ENCODE assay signal across 8 mouse cellular contexts in the genomic region with DNA sequence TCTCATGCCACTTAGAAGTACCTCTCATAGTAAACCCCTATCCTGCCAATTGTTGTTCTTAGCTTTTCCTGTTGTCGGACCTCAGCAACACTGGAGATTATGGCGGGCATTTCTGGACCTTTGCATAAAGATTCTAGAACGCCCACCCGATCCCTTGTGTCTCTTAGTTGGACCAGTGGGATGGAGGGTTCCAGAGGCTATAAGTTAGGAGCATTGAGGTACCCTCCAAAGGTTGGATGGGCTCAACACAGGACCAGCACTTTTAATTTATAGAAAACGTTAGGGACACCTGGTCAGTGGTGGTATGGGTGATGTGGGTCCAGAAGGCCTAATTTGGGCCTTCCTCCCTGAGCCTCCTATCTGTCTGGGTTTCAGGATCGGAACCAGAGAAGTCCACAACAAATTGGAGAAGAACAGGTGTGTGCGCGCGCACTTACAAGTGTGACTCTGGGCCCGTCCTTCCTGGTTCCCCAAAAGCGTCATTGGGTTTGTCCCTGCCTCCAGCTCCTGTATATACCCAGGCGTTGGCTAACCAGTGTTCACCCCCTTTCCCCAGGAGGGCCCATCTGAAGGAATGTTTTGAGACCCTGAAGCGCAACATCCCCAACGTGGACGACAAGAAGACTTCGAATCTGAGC. TPM values are rescaled to one million over a fixed set of nuclear protein-coding genes. Genes with fewer than 3 reads are reported as not detected.
DNase-seq lines count a peak whose midpoint lies in the region; ATAC-seq and TF ChIP-seq lines count a peak whose summit lies in the region.

No protein-coding gene starts in this region.

- peaks cover 89% of the 10 kb centered on the region for H3K4me1 ChIP-seq in heart, embryonic 13.5 days
- H3K4me1 ChIP-seq in E14TG2a.4 (replicated peaks; ENCODE audit: low read depth, low read length): peaks cover 89% of the 10 kb centered on the region
- peaks cover 53% of the 10 kb centered on the region for H3K4me1 ChIP-seq in forebrain, embryonic 15.5 days

- H3K36me3 ChIP-seq in heart, embryonic 13.5 days: peaks cover 27% of the 10 kb centered on the region
- H3K36me3 ChIP-seq in E14TG2a.4 (ENCODE audit: insufficient read depth, low read length): peaks cover 67% of the 10 kb centered on the region
- peaks cover 7% of the 10 kb centered on the region; the same call in 1 of the 2 replicates for H3K36me3 ChIP-seq in forebrain, embryonic 15.5 days
- H3K36me3 ChIP-seq in macrophage (ENCODE audit: inconsistent target): peaks cover 19% of the 10 kb centered on the region

- H3K9me3 ChIP-seq in heart, embryonic 13.5 days: no peaks in the 10 kb centered on the region
- H3K9me3 ChIP-seq in E14TG2a.4 (ENCODE audit: low read length): no peaks in the 10 kb centered on the region
- no peaks in the 10 kb centered on the region for H3K9me3 ChIP-seq in forebrain, embryonic 15.5 days

- no peak for TF ChIP-seq CTCF in E14TG2a.4 (conservative IDR thresholded peaks at IDR 0.05; ENCODE audit: low read length)

- WGBS in heart, embryonic 13.5 days: 43% methylated on average over 16 of the region's 16 CpGs
- WGBS in forebrain, embryonic 15.5 days: 45% methylated on average over 16 of the region's 16 CpGs
- WGBS in macrophage (ENCODE audit: missing documents): 31% methylated on average over 16 of the region's 16 CpGs

- peak overlapping the region; percentile 88 for H3K9ac ChIP-seq in heart, embryonic 13.5 days
- H3K9ac ChIP-seq in forebrain, embryonic 15.5 days (replicated peaks): peak overlapping the region; percentile 50

- peaks cover 80% of the 10 kb centered on the region for H3K79me2 ChIP-seq in macrophage (ENCODE audit: inconsistent target)

- H3K4me2 ChIP-seq in heart, embryonic 13.5 days: peak overlapping the region; percentile 89
- peak overlapping the region; percentile 87 for H3K4me2 ChIP-seq in forebrain, embryonic 15.5 days (replicated peaks)

- H3K4me3 ChIP-seq in heart, embryonic 13.5 days: peak overlapping the region; percentile 58
- H3K4me3 ChIP-seq in E14TG2a.4 (replicated peaks; ENCODE audit: low read length) (peak overlapping the region; percentile 80), macrophage (ENCODE audit: inconsistent target) (no peak overlapping the region; the same call in 1 of the 2 replicates)
- H3K4me3 ChIP-seq in forebrain, embryonic 15.5 days: peak overlapping the region; percentile 55

- no peaks in the 10 kb centered on the region for H3K27me3 ChIP-seq in heart, embryonic 13.5 days (replicated peaks)
- no peaks in the 10 kb centered on the region for H3K27me3 ChIP-seq in E14TG2a.4 (ENCODE audit: insufficient read depth, low read length)
- no peaks in the 10 kb centered on the region for H3K27me3 ChIP-seq in forebrain, embryonic 15.5 days

- DNase-seq in heart, adult 9 months (ENCODE audit: low spot score in 2 of 2): no peak
- no peak for DNase-seq in c-Kit-positive CD71-positive TER-119-positive erythroid progenitor cells, embryonic 14.5 days (ENCODE audit: low spot score)
- no peak for DNase-seq in right cerebral cortex, postnatal 36 days (ENCODE audit: low spot score in 2 of 2)
- DNase-seq in gastrocnemius, adult 18-20 months (ENCODE audit: low spot score): no peak

- no peak for ATAC-seq in heart, embryonic 13.5 days (ENCODE audit: extremely low read depth, insufficient number of reproducible peaks, low FRiP score, low TSS enrichment)
- no peak for ATAC-seq in forebrain, embryonic 15.5 days (replicated peaks)

- peak overlapping the region; percentile 99 for H3K27ac ChIP-seq in heart, embryonic 13.5 days (replicated peaks)
- H3K27ac ChIP-seq in forebrain, embryonic 15.5 days (replicated peaks): peak overlapping the region; percentile 91
- H3K27ac ChIP-seq in macrophage: peak overlapping the region; percentile 99

RNA-seq across cellular contexts. Expression of gene Mnt, which starts 6.5 kb away (rescaled TPM):
- polyA plus RNA-seq in heart, embryonic 13.5 days (2015; fragmentation: Nextera tagmentation; extraction: Ambion mirVana): 3.3 and 3.5 TPM in 2 replicates
- 10.0 and 10.1 TPM in 2 replicates for polyA plus RNA-seq in forebrain, embryonic 15.5 days (2015; fragmentation: Nextera tagmentation; extraction: Ambion mirVana)
- total RNA-seq in macrophage (2018; cell fraction: chromatin; rRNA removed): 10 to 100 TPM in 21 of 26 experiments, 1 to 10 TPM in 5; 3.0 to 55.2 (median 34.8) TPM
- 10 to 100 TPM in 25 of 26 experiments, 1 to 10 TPM in 1; 6.5 to 66.5 (median 35.6) TPM for total RNA-seq in macrophage (2018; cell fraction: cytosol; rRNA removed)
- total RNA-seq in macrophage (2018; cell fraction: nucleus; rRNA removed): 10 to 100 TPM in 24 of 26 experiments, 1 to 10 TPM in 2; 4.1 to 71.3 (median 38.9) TPM
- 21.8 to 49.6 TPM (median 29.0 TPM) in 3 replicates for polyA plus RNA-seq in macrophage (2018)
- 1 to 10 TPM; 4.8 to 7.0 TPM for total RNA-seq in gastrocnemius, adult 18-20 months (2021)

RNA-seq across cellular contexts. Expression of gene Sgsm2, which starts 59.7 kb away (rescaled TPM):
- polyA plus RNA-seq in heart, embryonic 13.5 days (2015; fragmentation: Nextera tagmentation; extraction: Ambion mirVana): 4.2 and 4.9 TPM in 2 replicates
- 14.3 and 14.6 TPM in 2 replicates for polyA plus RNA-seq in forebrain, embryonic 15.5 days (2015; fragmentation: Nextera tagmentation; extraction: Ambion mirVana)
- total RNA-seq in macrophage (2018; cell fraction: chromatin; rRNA removed): 10 to 100 TPM in 11 of 26 experiments, 1 to 10 TPM in 15; 2.3 to 34.4 (median 8.9) TPM
- total RNA-seq in macrophage (2018; cell fraction: cytosol; rRNA removed): 1 to 10 TPM in 24 of 26 experiments, under 1 TPM in 2; 0.79 to 5.6 (median 2.7) TPM
- total RNA-seq in macrophage (2018; cell fraction: nucleus; rRNA removed): 10 to 100 TPM in 8 of 26 experiments, 1 to 10 TPM in 18; 1.1 to 25.0 (median 3.9) TPM
- 3.6 to 3.9 TPM (median 3.8 TPM) in 3 replicates for polyA plus RNA-seq in macrophage (2018)
- 1 to 10 TPM; 1.6 to 2.4 TPM for total RNA-seq in gastrocnemius, adult 18-20 months (2021)
